Mouse (Mus musculus) liver, embryonic 11.5 days (tissue): ENCODE results near the gene Atp5j2. TPM values are rescaled to one million over a fixed set of nuclear protein-coding genes. Genes with fewer than 3 reads are reported as not detected.

Experiments used
- ATAC-seq: fragments of 200-750 bp; cut with Nextera tagmentation; replicated peaks from 2 replicates; pipeline ENCODE4 v1.8.0; 2017; ENCODE audit warnings: moderate number of reproducible peaks, mild to moderate bottlenecking, moderate TSS enrichment, moderate library complexity; ENCODE audit not compliant: low FRiP score
- DNase-seq: peaks from one replicate; pipeline ENCODE4 v3.0.0-alpha.2; 2017; ENCODE audit warnings: low spot score
- H3K27ac ChIP-seq: fragments of 300-500 bp; sonication (generic); 2 replicates; pipeline ENCODE4 v1.5.1; 2014; ENCODE audit warnings: mild to moderate bottlenecking, low read depth, low read length, control low read depth
- H3K27me3 ChIP-seq: fragments of 300-500 bp; sonication (generic); replicated peaks from 2 replicates; pipeline ENCODE4 v1.6.1; 2014; ENCODE audit warnings: low read length, mixed read lengths; ENCODE audit not compliant: control insufficient read depth, insufficient read depth
- H3K36me3 ChIP-seq: fragments of 300-500 bp; sonication (generic); 2 replicates; pipeline ENCODE4 v1.6.1; 2014; ENCODE audit warnings: mild to moderate bottlenecking, low read length, moderate library complexity, mixed read lengths; ENCODE audit not compliant: control insufficient read depth, insufficient read depth
- H3K4me1 ChIP-seq: fragments of 300-500 bp; sonication (generic); replicated peaks from 2 replicates; pipeline ENCODE4 v1.6.1; 2014; ENCODE audit warnings: low read length, mixed read lengths; ENCODE audit not compliant: control insufficient read depth, insufficient read depth
- H3K4me2 ChIP-seq: fragments of 300-500 bp; sonication (generic); 2 replicates; pipeline ENCODE4 v1.6.1; 2014; ENCODE audit warnings: mild to moderate bottlenecking, control low read depth, moderate library complexity
- H3K4me3 ChIP-seq: fragments of 300-500 bp; sonication (generic); 2 replicates; pipeline ENCODE4 v1.5.1; 2014; ENCODE audit warnings: low read depth, low read length, control low read depth
- H3K9ac ChIP-seq: fragments of 300-500 bp; sonication (generic); 2 replicates; pipeline ENCODE4 v1.6.1; 2014; ENCODE audit warnings: low read depth, low read length, control low read depth
- H3K9me3 ChIP-seq: fragments of 300-500 bp; sonication (generic); 2 replicates; pipeline ENCODE4 v1.6.1; 2016; ENCODE audit warnings: low read length, inconsistent platforms, mixed read lengths; ENCODE audit not compliant: control insufficient read depth
- WGBS: fragments of 180-500 bp; shearing (Covaris S2); extraction: QIAGEN DNeasy Blood & Tissue Kit; methylation state at CpG from one replicate; pipeline ENCODE4 v1.1.7; 2014; 5-methylcytosine and 5-hydroxymethylcytosine counted together
- polyA plus RNA-seq: library from polyadenylated mRNA; unstranded; fragments of >200 nt; fragmentation: Nextera tagmentation; extraction: Ambion mirVana; gene quantifications from 2 replicates; pipeline ENCODE4 v1.2.1, GENCODE M21; 2014

The Atp5j2 gene
- polyA plus RNA-seq, 1 experiment from 2014 or later = 573 TPM

DNA sequence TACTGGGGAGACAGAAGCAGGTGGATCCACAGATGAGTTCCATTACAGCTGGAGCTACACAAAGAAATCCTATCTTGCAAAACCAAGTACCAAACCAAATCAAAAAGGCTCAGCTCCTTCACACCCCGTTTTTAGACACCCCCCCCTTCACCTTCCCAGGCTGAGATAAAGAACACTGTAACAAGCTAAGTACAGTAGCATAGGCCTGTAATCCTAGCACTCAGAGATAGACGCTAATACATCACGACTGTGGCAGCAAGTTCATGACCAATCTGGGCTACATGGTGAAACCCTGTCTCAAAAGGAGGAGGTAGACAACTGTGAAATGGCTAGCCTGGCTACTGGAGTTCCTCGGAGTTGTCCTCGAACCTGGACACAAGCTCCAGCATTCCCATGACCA is 1.5 kb downstream of the Atp5j2 start:
- WGBS = 26% methylated on average over 5 of the region's 5 CpGs
- H3K27ac ChIP-seq = no peak overlapping the region
- peaks cover 27% of the 10 kb centered on the region; the same call in 1 of the 2 replicates for H3K36me3 ChIP-seq
- peaks cover 19% of the 10 kb centered on the region for H3K4me1 ChIP-seq
- peak overlapping the region; percentile 78 for H3K9ac ChIP-seq
- H3K4me3 ChIP-seq = peak overlapping the region; percentile 78
- no peak for DNase-seq
- H3K9me3 ChIP-seq = no peaks in the 10 kb centered on the region
- peak; percentile 42 for ATAC-seq
- no peaks in the 10 kb centered on the region for H3K27me3 ChIP-seq
- H3K4me2 ChIP-seq = peak overlapping the region; percentile 97

DNA sequence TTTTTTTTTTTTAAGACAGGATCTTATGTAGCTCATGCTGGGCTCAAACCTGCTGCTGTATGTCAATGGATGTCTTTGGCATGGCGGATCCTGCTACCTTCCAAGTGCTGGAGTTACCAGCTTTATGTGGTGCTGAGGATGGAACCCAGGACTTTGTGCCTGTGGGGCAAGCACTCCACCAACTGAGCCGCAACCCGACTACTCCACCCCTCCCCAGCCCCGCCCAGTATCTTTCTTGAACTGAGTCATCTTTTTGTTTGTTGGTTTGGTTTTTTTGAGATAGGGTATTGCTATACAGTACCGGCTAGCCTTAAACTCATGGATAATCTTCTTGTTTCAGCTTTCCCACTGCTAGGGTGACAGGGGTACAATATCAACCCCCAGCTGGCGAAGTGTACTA is 2.4 kb downstream of the Atp5j2 start:
- peaks cover 19% of the 10 kb centered on the region for H3K4me1 ChIP-seq
- ATAC-seq (peak; percentile 46), DNase-seq (no peak)
- H3K36me3 ChIP-seq = peaks cover 29% of the 10 kb centered on the region
- H3K27me3 ChIP-seq = no peaks in the 10 kb centered on the region
- H3K4me3 ChIP-seq = peak overlapping the region; percentile 78
- WGBS = 65% methylated on average over 6 of the region's 6 CpGs
- H3K9me3 ChIP-seq = no peaks in the 10 kb centered on the region
- peak overlapping the region; percentile 40; the same call in 1 of the 2 replicates for H3K27ac ChIP-seq
- no peak overlapping the region for H3K9ac ChIP-seq
- peak overlapping the region; percentile 97 for H3K4me2 ChIP-seq

DNA sequence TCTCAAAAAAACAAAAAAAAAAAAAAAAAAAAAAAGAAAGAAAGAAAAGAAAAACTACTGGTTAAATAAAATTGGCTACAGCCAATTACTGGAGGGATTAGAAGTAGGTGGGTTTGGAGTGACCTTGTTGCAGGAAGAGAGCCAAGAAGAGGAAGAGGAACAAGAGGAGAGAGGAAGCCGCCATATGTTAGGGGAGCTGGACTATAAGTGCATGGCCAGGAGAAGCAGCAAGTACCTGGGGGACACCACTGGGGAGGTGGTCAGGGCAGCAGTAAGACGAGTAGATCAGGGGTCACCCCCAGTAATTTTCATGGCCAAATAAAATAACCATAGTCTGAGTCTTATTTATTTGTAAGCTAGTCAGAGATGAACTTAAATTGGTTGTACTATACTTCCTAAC is 6.6 kb downstream of the Atp5j2 start:
- Histone ChIP-seq H3K4me1 (peaks cover 15% of the 10 kb centered on the region), H3K4me3 (no peak overlapping the region), H3K9me3 (no peaks in the 10 kb centered on the region), H3K27ac (no peak overlapping the region), H3K36me3 (peaks cover 57% of the 10 kb centered on the region), H3K9ac (no peak overlapping the region), H3K27me3 (no peaks in the 10 kb centered on the region), H3K4me2 (no peak overlapping the region)
- no peak for DNase-seq
- no peak for ATAC-seq
- 80% methylated on average over 2 of the region's 2 CpGs for WGBS

DNA sequence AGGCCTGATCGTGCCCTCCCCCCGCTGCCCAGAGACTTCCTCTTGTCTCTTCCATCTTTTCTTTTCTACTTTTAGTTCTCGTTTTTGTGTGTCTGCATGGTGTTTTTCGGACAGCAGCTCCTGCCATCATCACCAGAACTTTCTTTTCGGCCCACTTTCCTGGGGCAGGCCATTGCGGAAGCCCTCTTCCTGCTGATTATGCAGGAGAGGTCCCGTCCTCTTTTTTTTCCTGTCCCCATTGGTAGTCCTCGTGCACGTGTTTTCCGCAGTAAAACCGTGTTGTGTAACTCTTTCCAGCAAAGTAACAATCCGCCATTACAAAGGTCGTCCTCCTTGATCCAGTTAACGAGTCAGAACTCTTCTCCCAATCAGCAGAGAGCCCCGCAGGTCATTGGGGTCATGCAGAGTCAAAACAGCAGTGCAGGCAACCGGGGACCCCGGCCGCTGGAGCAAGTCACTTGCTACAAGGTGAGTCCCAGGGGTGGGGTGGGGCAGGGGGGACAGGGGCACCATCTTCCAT is 13.3 kb downstream of the Atp5j2 start:
- Histone ChIP-seq H3K27me3 (no peaks in the 10 kb centered on the region), H3K4me1 (no peaks in the 10 kb centered on the region), H3K27ac (0 out of 2 replicates have a peak overlapping the region, but pooled peaks have one; percentile 9), H3K9ac (no peak overlapping the region), H3K9me3 (no peaks in the 10 kb centered on the region), H3K4me3 (no peak overlapping the region), H3K36me3 (peaks cover 75% of the 10 kb centered on the region), H3K4me2 (no peak overlapping the region)
- no peak; the same call in 1 of the 2 replicates for ATAC-seq
- 78% methylated on average over 18 of the region's 18 CpGs for WGBS
- no peak for DNase-seq

DNA sequence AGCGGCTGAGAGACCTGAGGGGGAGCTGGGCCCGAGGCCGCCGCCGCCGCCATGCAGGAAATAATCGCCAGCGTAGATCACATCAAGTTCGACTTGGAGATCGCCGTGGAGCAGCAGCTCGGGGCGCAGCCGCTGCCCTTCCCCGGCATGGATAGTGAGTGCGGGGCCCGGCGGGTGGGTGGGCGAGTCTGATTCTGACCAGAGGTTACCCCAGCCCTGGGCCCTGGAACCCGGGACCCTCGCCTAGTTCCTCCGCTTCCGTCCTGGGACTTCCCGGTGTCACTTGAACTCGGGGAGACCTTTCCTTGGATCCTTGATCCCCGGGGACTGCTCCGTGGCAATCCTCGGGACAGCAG is 24.6 kb downstream of the Atp5j2 start:
- Histone ChIP-seq H3K9me3 (no peaks in the 10 kb centered on the region), H3K9ac (peak overlapping the region; percentile 99), H3K27me3 (no peaks in the 10 kb centered on the region), H3K4me3 (peak overlapping the region; percentile 99), H3K4me1 (peaks cover 13% of the 10 kb centered on the region), H3K27ac (peak overlapping the region; percentile 88), H3K36me3 (peaks cover 34% of the 10 kb centered on the region; the same call in 1 of the 2 replicates), H3K4me2 (peak overlapping the region; percentile 75)
- whole genome bisulfite sequencing = under 1% methylated on average over 26 of the region's 28 CpGs
- ATAC-seq (peak; percentile 30; the same call in 1 of the 2 replicates), DNase-seq (no peak)

DNA sequence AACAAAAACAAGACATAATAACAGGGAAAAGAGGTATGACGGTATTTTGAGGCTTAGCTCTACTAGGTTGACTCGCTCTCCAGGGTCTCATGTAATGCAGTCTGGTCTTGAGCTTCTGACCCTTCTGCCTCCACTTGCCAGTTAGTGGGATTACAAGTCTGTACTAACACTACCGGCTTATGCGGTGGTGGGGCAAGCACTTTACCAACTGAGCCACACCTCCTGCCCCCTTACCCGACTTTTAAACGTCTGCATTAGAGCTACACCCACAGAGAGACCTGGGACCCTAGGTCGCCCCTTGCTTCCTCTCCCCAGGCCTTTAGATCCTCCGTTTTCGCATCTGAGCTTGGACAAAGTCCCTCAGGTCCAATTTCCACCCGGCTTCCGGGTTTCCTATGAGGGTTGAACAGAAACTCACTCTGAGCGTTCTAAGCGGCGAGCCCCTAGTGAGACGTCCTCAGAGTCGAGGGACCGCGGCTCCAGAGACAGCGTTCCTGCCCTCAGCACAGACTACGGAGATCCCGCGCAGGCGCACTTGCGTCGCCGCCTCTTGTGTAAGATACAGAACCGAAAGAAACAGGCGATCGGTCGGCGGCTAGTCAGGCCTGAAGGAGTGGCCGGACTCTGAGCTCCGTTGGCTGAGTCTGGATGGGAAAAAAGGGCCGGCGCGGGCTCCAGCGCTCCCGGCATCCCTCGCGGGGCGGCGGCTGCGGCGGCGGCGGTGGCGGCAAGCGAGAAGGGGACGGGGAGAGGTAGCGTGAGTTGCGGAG is 25.1 kb downstream of the Atp5j2 start, which contains the start of the genes Ptcd1 and Cpsf4:
Ptcd1 (minus strand) TSS at position 573 of the 770 bp plus-strand sequence.
Cpsf4 (plus strand) TSS at position 678 of the 770 bp plus-strand sequence.
- ATAC-seq (peak; percentile 95), DNase-seq (peak; percentile 98)
- H3K36me3 ChIP-seq = peaks cover 29% of the 10 kb centered on the region; the same call in 1 of the 2 replicates
- H3K9ac ChIP-seq = peak within 1 kb of the TSS; percentile 99
- peak within 1 kb of the TSS; percentile 88 for H3K4me2 ChIP-seq
- H3K9me3 ChIP-seq = no peaks in the 10 kb centered on the region
- H3K4me3 ChIP-seq = peak within 1 kb of the TSS; percentile 99
- peaks cover 13% of the 10 kb centered on the region for H3K4me1 ChIP-seq
- H3K27ac ChIP-seq = peak within 1 kb of the TSS; percentile 88
- H3K27me3 ChIP-seq = no peaks in the 10 kb centered on the region
- WGBS = 1% methylated on average over 51 of the region's 51 CpGs

DNA sequence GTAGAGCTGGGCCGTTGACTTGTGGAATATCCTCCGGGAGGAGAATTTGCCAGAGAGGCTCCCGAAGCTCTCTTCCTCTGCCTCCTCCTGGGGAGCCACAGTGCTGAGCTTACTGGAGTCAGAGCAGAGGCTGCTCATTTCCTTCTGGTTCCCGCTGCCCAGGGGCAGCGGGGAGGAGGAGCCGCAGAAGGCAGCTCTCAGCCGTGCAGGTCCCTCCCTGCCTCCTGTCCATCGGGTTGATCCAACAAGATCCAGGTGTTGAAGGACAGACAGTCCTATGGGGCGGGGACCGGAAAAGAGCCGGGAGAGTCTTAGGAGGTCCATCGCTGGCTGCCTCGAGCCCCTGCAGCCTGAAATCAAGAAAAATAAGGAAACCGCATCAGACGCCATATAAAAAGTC is 26.7 kb downstream of the Atp5j2 start:
- 91% methylated on average over 15 of the region's 15 CpGs for WGBS
- Histone ChIP-seq H3K27me3 (no peaks in the 10 kb centered on the region), H3K27ac (no peak overlapping the region), H3K4me3 (peak overlapping the region; percentile 14; the same call in 1 of the 2 replicates), H3K9ac (no peak overlapping the region), H3K9me3 (no peaks in the 10 kb centered on the region), H3K36me3 (peaks cover 25% of the 10 kb centered on the region), H3K4me2 (peak overlapping the region; percentile 88; the same call in 1 of the 2 replicates), H3K4me1 (peaks cover 13% of the 10 kb centered on the region)
- ATAC-seq (no peak), DNase-seq (no peak)

DNA sequence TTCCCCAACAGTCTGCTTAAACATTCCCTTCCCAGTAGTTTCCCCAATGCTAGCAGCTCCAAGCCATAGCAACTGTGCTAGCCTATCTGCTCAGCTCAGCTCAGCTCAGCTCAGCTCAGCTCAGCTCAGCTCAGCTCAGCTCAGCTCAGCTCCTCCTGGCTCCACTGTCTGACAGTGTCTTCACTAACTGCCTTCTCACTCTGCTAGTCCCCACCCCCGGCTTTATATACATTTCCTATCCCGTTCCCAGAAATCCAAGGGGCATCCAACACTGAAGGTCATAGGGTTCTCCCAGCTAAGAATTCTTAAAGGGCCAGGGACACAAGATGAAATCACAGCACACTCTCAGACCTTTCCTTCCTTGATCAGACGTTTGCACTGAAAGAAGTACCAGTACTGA is 27.2 kb downstream of the Atp5j2 start:
- H3K9me3 ChIP-seq = no peaks in the 10 kb centered on the region
- H3K4me2 ChIP-seq = no peak overlapping the region
- H3K9ac ChIP-seq = no peak overlapping the region
- H3K36me3 ChIP-seq = peaks cover 24% of the 10 kb centered on the region
- no peak for ATAC-seq
- 84% methylated on average over 3 of the region's 3 CpGs for WGBS
- H3K4me3 ChIP-seq = no peak overlapping the region
- no peaks in the 10 kb centered on the region for H3K27me3 ChIP-seq
- H3K4me1 ChIP-seq = peaks cover 13% of the 10 kb centered on the region
- no peak for DNase-seq
- H3K27ac ChIP-seq = no peak overlapping the region
